Mouse (Mus musculus) bone marrow, adult 2 months (tissue): ENCODE results near the gene Timp3. TPM values are rescaled to one million over a fixed set of nuclear protein-coding genes. Genes with fewer than 3 reads are reported as not detected.

Source experiments
- H3K27ac ChIP-seq: fragments of 200-500 bp; 2 replicates; pipeline ENCODE4 v1.5.1; 2012; ENCODE audit warnings: low read depth, mild to moderate bottlenecking, control low read depth, inconsistent platforms, low read length; ENCODE audit not compliant: control insufficient read depth, poor library complexity, insufficient read depth
- H3K4me1 ChIP-seq: fragments of 200-500 bp; 2 replicates; pipeline ENCODE4 v1.6.1; 2011; ENCODE audit warnings: low read length; ENCODE audit not compliant: control insufficient read depth, insufficient read depth
- H3K4me3 ChIP-seq: fragments of 200-500 bp; replicated peaks from 2 replicates; pipeline ENCODE3; 2011; ENCODE audit warnings: mild to moderate bottlenecking, low read depth, low read length, control low read depth; ENCODE audit not compliant: control insufficient read depth
- CTCF ChIP-seq: fragments of 200-500 bp; IDR thresholded peaks from 2 replicates; pipeline ENCODE4 v1.5.1; 2011; ENCODE audit warnings: low read length, control low read depth; ENCODE audit not compliant: control insufficient read depth, insufficient read depth
- POLR2A ChIP-seq: fragments of 200-500 bp; IDR thresholded peaks from 2 replicates; pipeline ENCODE4 v1.6.1; 2011; ENCODE audit warnings: low read depth, mild to moderate bottlenecking, control low read depth, low read length, borderline replicate concordance; ENCODE audit not compliant: control insufficient read depth
- WGBS: fragments of 180-500 bp; shearing (Covaris S2); methylation state at CpG from one replicate; pipeline ENCODE4 v1.1.7; 2018; 5-methylcytosine and 5-hydroxymethylcytosine counted together
- polyA plus RNA-seq: library from polyadenylated mRNA; stranded (reverse); fragments of >200 nt; gene quantifications from 2 replicates; pipeline ENCODE4 v1.2.4, GENCODE M21; 2011; ENCODE audit warnings: low replicate concordance; ENCODE audit not compliant: missing spikeins, insufficient read depth, insufficient read length

The Timp3 gene
- polyA plus RNA-seq, 1 experiment, result 32.5 TPM

DNA sequence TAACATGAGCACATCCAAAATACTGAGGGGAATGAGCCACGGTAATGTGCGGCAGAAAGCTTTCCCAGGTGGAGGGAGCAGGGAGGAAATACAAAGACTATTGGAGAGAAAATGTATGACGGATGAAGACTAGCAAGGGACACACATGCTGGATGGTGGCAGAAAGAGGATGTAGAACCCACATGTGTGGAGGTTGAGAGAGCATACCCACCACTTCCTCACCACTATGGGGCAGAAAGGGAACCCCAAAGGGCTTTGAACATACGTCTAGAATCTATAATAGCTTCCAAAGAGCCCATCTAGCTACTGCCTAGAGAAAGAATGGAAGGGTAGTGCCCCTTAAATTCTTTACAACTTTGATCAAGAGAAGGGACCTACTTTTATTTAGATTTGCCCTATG, 85.5 kb downstream of the Timp3 start:
- Histone ChIP-seq H3K27ac (no peak overlapping the region), H3K4me1 (no peaks in the 10 kb centered on the region), H3K4me3 (no peak overlapping the region)
- WGBS, result 9% methylated on average over 4 of the region's 4 CpGs
- TF ChIP-seq POLR2A, result no peak
- no peak for TF ChIP-seq CTCF

DNA sequence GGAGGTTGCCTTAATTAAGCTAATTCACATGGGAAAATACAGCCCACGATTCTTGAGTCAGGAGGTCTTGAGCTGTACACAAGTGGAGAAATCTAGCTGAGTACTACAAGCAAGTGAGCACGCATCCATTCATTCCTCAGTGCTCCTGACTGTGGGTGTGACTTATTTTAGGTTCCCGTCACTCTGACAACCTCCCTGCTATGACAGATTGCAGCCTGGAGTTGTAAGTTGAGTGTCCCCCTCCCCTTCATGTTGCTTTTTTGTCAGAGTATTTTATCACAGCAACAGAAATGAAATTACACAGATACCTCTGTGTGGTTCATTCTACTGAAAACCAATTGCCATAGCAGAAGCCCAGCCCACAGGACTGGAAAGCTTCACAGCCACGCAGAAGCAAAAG, 86.1 kb downstream of the Timp3 start:
- WGBS, result 84% methylated on average over 4 of the region's 4 CpGs
- no peaks in the 10 kb centered on the region for H3K4me1 ChIP-seq
- TF ChIP-seq CTCF (no peak), POLR2A (no peak)
- H3K4me3 ChIP-seq, result no peak overlapping the region
- H3K27ac ChIP-seq, result no peak overlapping the region

DNA sequence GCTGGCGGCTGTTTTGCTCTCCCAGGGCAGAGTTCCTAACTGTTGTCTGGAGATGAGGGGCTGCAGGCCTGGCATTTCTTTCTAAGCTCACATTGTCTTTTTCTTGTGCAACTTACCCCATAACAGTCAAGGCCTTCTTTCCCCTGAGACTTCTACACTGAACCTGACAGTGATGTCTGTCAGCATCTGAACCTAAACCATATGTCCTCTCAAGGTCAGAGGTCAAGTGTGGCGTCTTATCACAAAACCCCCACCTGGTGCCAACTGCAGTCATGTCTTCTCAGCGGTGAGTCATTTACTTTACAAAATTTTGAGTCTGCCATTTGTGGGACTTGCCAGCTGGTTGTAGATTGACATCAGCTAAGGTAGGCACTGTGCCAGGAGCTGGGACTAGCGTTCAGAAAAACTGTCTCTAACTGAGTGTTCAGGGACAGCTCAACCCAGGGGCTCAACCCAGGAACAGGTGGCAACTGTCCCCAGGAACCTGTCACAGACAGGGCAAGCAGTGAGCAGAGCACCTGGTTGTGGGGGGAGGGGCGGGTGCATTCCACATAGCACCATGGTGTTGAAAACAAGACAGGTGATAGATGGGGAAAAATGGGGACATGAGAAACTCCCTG, 87.8 kb downstream of the Timp3 start:
- TF ChIP-seq POLR2A, result no peak
- no peak for TF ChIP-seq CTCF
- Histone ChIP-seq H3K4me1 (no peaks in the 10 kb centered on the region), H3K27ac (no peak overlapping the region), H3K4me3 (no peak overlapping the region)
- 66% methylated on average over 5 of the region's 5 CpGs for WGBS

DNA sequence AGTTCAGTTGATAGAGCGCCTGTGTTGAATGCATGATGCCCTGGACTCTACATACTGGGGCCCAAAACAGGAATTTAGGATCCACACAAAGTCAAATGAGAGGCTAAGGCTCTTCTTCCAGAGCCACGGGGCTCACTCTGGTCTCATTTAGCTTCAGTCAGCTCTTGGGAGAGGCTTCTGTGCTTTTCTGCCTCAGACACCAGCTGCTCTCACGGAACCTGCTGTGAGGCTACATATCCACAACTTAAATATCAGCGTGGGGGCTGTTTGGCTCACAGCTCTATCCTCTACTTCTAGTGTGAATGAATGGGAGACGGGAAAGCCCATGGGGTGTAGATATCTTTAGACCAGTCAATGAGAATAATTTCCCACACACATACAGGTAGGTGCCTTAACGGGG, 88.6 kb downstream of the Timp3 start:
- Histone ChIP-seq H3K27ac (no peak overlapping the region), H3K4me3 (no peak overlapping the region), H3K4me1 (no peaks in the 10 kb centered on the region)
- no peak for TF ChIP-seq POLR2A
- TF ChIP-seq CTCF, result no peak
- WGBS, result 85% methylated on average over 6 of the region's 6 CpGs

DNA sequence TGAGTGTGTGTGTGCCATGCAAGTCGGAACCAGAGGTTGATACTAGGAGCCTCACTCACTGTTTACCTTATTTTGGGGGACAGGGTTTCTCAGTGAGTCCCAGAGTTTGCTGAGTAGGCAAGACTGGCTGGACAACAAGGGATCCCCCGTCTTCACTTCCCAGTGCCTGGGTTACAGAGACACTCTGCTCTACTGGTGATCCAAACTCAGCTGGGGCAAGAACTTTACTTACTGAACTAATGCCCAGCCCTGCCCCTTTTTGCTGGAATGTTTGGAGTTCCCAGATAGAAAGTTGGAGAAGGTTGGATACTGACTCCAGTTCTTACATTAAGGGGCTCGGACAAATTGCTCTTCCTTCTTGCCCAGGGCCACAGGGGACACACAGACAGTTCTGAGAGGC, 89.2 kb downstream of the Timp3 start:
- H3K4me1 ChIP-seq, result no peaks in the 10 kb centered on the region
- no peak overlapping the region for H3K4me3 ChIP-seq
- H3K27ac ChIP-seq, result no peak overlapping the region
- whole genome bisulfite sequencing, result 85% methylated on average over 3 of the region's 3 CpGs
- no peak for TF ChIP-seq CTCF
- no peak for TF ChIP-seq POLR2A

DNA sequence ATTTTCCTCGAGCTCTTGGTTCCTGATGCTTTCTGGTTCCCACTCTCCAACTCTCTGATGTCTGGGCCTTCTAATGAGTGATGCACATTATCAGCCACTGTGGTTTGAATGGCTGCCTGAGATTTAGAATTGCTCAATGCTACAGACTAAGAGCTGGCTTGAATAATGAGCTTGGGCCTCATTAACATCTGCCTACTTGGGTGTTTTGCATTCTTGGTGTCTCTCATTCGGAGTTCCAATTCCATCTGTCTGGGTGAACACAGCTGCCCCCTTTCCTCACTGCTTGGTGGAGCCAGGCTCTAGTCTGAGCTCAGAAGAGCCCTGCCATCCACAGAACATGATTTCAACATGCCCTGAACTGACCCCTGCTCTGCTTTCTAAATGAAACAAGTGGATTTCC, 89.7 kb downstream of the Timp3 start:
- H3K27ac ChIP-seq, result no peak overlapping the region
- H3K4me1 ChIP-seq, result no peaks in the 10 kb centered on the region
- WGBS, result 66% methylated on average over 2 of the region's 2 CpGs
- no peak for TF ChIP-seq POLR2A
- no peak for TF ChIP-seq CTCF
- no peak overlapping the region for H3K4me3 ChIP-seq

DNA sequence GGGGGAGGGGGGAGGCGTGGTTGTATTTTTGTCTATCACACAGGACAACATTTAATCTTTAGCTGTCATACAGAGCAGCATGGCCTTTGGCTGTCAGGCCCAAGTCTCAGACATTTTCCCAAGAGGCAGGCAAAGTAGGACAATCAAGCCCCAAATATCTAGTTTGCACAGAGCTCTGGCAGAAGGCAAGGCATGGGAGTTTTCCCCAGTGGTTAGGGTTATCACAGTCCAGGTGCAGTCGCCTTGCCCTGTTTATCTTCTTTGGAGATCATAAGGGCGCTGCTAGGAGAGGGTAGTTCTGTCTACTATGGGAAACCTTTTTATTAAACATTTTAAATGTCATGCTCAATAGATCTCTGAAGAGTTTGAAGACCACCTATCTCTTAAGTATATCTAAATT, 92.2 kb downstream of the Timp3 start:
- no peak overlapping the region for H3K27ac ChIP-seq
- TF ChIP-seq CTCF (no peak), POLR2A (no peak)
- H3K4me1 ChIP-seq, result no peaks in the 10 kb centered on the region
- H3K4me3 ChIP-seq, result no peak overlapping the region
- WGBS, result 66% methylated on average over 3 of the region's 3 CpGs

DNA sequence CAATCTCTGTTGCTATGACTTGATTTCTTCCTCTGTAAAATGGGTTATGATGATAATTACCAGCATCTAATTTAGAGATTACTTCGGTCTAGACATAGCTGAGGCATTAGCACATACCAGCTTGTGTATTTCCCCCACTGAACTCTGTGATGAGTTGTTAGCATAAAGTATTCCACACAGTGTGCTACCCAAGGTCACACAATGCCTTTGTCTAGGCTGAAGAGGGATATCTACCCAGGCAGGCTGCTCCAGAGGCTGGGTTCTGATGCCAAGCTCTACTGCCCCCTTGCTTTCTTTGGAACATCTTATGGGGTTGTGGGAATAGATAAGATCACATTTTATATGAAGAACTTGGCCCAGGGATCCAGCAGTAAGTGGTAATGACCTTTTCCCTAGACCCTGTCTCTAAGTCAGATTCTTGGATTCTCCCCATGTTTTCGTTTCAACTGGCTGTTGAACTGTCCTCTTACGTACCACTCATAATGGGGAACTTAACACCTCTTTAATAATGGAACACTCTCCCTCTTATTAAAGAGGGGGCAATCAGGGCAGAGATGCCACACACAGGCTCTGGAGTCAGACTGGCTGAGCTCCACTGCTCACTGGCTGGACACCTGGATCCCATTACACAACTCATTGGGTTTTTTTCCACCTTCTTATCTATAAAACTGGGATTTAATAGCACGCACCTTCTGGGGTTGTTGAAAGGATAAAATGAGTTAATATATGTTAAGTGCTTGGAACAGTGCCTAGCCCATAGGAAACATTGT, 97.6 kb downstream of the Timp3 start:
- Histone ChIP-seq H3K4me3 (no peak overlapping the region), H3K27ac (no peak overlapping the region), H3K4me1 (no peaks in the 10 kb centered on the region)
- no peak for TF ChIP-seq CTCF
- 82% methylated on average over 4 of the region's 4 CpGs for WGBS

DNA sequence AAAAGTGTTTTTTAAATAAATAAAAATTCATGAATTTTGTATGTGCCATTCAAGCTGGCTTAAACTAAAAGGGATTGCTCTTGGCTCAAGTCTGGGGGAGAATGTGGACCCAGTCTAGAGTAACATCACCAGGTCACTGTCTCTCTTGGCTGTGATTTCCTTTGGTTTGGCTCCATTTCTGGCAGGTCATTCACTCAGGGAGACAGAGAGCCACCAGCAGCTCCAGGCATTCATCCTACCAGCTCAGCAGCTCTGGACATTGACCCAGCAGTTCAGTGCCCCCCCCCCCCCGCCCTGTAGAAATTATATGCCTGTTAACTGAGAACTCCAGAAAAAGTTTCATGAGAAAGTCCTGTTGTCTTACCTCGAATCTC, 98.2 kb downstream of the Timp3 start:
- Histone ChIP-seq H3K27ac (no peak overlapping the region), H3K4me3 (no peak overlapping the region), H3K4me1 (no peaks in the 10 kb centered on the region)
- 66% methylated on average over 2 of the region's 2 CpGs for WGBS
- no peak for TF ChIP-seq CTCF
- no peak for TF ChIP-seq POLR2A

Other genes starting within 250 kb of the Timp3 start
- 0.75 and 1.5 TPM in 2 replicates for gene Syn3, start 198.5 kb downstream of the Timp3 start, polyA plus RNA-seq